Mouse (Mus musculus) kidney, postnatal 10 days (tissue): ENCODE results near the gene Kidins220.

Source experiments
- DNase-seq: peaks from one replicate; pipeline ENCODE4 v3.0.0; 2021; ENCODE audit warnings: mixed read lengths

Gene Kidins220

DNA sequence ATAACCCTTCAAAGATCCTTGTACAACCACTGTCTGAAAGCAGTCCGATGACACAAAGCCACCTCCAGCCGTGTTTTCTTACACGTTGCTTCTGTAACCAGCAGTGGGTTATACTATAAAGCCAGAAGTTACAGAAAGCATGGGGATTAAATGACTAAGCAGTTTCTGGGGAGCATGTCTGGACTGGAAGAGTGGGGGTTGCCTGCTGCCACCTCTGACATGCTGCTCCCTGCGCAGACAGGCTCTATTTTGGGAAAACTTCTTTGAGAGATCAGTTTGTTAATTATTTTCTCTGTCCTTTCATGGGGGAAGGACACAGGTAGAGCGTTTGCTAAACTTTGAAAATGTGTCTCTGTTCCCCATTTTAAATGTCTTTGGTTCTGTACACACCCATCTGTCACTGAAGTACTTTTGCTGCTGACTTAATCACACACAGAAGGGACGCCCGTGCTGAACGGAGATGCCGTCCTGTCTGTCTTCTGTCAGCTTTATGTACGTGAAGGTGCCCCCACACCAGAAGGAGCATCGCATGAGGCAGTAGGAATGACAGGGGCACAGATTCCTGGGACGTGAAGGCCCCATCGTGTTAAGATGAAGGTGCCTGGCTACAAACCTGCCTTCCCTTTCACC, 11.2 kb upstream of the Kidins220 start:
- DNase-seq = peak; percentile 30

DNA sequence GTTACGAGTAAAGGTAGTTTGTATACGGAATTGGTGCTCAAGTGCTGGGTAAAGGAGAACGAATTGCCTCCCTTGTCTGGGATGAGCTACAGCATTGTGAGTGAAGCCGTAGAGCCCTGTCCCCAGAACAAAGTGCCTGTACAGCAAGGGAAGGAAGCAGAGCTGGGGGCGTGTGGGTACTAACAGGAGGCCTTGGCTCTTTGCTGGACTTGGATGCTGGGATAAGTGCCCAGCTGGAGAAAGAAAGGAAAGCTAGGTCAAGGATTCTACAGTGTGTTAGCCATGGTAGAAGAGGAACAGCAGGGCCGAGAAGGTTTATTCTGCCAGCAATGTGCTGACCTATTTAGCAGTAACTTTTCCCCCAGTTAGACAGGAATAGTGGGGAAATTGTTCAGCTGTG, 9.3 kb upstream of the Kidins220 start:
- DNase-seq = no peak

DNA sequence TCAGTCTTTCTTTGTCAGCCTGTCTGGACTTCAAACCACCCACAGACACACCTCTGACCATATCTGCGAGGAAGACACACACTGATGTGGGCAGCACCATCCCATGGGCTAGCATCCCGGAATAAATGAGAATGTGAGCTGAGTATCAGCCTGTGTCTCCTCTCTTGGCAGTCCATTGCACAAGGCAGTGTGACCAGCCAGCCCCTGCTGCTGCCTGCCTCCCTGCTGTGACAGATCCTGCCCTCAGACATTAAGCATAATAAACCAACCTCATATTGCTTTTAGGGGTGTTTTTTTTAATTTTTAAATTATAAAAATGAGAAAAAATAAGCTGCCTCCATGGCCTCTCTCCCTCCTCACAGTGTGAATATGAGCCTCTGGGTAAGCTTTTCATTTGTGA, 8.7 kb upstream of the Kidins220 start:
- DNase-seq = no peak

DNA sequence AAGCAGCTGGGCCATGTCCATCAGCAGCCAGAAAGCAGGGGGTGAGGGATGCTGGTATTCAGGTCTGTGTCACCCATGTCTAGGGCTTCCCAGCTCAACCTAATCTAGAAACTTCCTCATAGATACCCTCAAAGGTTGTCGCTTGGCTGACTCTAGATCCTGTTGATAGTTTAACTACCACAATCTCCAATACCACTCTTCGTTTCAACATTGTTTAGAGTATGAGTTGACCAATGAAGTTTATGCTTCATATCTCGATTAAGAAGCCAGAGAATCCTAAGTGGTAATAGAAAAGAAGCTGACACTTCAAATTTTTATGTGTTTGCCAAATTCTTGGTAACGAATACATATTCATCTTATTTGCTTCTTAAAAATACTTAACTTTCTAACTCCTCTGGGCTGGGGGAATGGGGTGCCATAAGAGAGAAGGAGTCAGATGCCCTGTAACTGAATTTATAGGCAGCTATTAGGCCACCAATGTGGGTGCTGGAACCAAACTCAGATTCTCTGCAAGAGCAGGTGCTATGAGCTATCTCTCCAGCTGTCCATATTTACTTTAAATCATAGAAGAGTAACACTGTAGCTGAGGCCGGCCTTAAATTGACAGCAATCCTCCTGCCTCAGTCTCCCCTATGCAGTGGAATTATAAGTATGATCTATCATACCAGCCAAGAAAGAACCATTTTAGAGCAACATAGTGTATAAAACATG, 3.1 kb upstream of the Kidins220 start:
- DNase-seq = no peak

DNA sequence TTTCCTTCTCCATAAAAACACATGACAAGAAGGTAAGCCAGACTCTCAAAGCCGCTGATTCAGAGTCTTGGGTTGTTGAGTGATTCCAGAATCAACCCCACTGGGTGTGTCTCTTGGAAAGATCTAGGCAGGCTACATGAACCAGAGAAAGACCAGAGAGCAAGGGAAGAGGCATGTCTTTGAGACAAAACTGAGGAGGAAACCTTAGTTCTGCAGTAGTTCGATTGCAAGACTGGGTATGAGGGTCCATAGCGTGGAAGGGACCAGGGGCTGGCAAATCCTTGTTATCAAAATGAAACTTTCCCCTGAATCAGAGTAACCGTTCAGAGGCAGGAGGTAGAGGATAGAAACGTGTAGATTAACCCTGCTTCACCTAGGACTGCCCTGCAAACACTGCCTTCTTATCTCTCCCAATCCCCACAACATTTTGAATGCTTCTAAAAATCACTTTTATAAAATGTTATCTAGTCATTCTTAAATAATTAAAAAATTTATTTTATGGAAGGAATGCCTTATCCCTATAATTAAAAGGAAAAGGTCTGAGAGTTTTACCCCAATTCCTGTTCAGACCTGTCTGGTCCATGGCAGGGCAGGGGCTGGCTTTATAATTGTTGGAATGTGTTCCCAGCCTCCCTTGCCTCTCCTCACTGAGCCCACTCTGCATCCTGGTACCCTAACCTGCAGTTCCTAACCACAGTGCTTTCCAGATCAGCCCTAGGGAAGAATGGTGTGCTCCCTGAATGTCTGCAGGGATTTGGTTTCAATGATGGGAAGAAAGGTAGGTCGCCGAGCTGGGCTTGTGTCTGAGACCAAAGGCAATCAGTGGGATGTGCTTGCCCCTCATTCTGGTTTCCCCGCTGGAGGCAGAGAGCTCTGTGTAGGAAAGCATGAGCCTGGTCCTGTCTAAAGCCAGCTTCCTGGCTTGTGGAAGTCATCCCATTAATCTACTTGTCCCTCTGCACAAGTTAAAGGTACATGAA, 2.1 kb upstream of the Kidins220 start:
- no peak for DNase-seq

DNA sequence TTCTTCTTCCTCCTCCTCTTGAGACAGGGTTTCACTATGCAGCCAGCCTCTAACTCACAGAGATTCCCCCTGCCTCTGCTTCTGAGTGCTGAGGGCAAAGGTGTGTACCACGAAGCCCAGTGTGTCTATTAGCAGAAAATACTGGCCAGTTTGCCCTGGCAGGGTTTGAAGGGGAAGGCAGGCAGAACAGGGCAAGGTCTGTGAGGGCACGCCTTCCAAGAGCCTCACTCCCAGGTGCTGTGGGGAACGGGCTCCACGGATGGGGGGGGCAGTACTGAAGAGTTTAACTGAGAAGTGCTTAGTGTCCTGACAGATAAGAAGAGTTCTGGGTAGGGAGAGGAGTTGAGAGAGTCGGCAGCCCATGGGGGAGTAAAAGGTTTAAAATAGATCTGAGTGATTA, 1.1 kb upstream of the Kidins220 start:
- peak; percentile 50 for DNase-seq

DNA sequence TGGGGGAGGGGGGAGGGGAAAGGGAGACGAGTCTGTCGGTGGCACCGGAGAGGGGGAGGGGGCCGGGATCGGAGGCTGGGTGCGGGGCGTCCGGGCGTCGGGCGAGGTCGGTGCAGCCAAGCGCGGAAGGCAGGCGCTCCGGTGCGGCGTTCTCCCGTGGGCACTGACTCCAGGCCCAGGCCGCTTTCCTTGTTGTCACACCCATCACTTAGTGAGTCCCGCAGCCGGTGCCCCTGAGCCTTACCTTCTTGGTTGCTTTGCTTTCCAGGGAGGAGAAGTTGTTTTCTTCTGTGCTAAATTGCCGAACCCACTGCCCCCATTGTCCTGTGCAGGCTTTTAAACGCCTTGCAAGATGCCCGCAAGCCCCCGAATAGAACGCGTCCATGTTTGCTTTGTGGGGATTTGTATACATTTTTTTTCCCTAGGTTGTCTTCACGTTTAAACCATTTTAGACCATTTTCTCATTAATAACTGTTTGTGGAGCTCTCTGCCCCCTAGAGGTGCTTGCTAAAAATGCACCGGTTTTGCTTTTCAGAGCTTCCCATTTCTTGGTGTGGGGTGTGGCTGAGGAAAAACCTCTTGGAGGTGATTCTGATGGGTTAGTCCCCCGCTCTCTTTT, 499 bp downstream of the Kidins220 start:
- peak; percentile 81 for DNase-seq

DNA sequence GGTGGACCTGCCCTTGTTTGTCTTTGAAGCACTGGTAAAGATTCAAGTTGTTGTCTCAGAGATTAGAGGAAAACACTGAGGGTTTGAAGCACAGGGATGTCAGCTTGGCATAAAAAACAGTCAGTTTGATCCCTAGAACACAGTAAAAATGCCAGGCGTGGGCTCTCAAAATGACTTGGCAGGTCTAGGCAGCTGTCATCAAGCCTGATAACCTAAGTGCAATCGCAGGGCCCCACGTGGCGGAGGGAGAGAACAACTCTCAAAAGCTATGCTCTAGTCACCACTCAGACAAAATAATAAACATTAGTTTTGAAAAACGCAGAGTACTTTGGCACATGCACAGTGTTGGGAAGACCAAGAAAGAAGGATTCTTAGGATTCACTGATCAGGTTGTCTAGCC, 10.5 kb downstream of the Kidins220 start:
- DNase-seq = no peak

DNA sequence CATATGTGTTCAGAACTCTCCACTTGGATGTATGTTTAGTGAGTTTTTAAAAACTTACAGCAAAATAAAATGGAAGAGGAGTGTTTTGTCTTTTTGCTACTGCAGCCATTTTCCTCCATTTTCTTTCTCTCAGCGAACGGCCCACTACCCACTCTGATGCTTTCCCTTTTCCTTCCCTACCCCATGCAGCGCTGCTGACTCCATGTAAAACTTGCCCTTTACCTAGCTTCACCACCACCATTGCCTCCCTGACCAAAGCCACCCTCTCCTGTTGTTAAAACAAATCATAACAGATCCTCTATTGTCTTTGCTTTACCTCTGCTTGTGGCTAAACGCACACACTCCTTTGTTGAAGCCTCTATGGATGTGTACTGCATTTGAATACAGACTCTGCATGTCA, 20.6 kb downstream of the Kidins220 start:
- no peak for DNase-seq

DNA sequence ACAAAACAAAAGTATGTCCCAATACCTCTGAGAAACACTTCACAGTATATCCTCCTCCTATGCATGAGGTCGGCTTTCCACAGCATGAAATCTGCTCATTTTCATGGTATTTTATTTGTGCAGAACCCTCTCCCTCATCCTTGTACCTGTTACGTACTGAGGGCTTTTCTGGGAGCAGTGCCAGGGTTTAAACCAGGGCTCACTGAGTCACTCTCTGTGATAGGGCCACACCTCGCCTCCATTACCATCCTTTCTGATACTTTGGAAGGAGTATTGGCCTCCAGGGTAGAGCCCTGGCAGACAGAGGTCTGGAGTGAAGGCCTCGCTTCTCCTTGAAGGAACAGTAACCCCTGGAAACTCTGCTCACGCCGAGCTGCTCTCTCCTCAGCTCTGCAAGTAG, 30.6 kb downstream of the Kidins220 start:
- DNase-seq = no peak

DNA sequence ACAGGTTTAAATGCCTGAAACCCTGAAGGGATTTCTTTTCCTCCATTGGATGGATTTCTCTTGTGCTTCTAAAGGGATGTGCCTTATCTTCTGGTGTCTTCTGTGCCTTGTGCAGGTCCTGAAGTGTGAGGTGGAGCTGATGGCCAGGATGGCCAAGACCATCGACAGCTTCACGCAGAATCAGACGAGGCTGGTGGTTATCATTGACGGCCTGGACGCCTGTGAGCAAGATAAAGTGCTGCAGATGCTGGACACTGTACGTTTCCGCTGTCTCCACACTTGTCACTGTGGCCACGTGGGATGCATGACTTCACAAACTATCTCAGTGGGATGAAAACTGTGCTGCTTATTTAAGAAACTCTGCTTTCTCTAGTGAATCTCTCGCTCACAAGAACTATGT, 35.2 kb downstream of the Kidins220 start:
- DNase-seq = no peak

DNA sequence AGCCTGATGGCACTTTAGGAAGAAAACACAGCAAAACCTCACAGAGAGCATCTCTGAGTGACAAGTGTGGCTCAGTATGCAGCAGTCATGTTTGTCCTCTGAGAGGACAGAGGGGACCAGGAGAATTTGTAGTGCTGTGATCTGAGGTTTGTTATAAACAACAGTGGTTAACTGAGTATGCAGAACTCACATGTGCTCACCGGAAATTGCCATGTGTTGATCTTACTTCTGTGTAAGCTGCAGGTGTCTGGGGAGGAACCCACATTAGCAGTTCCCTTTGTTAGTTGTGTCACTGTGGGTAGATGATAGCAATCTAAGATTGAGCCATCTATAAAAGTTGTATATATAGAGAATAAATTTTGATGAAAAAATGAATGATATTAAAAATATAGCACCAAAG, 35.7 kb downstream of the Kidins220 start:
- no peak for DNase-seq

DNA sequence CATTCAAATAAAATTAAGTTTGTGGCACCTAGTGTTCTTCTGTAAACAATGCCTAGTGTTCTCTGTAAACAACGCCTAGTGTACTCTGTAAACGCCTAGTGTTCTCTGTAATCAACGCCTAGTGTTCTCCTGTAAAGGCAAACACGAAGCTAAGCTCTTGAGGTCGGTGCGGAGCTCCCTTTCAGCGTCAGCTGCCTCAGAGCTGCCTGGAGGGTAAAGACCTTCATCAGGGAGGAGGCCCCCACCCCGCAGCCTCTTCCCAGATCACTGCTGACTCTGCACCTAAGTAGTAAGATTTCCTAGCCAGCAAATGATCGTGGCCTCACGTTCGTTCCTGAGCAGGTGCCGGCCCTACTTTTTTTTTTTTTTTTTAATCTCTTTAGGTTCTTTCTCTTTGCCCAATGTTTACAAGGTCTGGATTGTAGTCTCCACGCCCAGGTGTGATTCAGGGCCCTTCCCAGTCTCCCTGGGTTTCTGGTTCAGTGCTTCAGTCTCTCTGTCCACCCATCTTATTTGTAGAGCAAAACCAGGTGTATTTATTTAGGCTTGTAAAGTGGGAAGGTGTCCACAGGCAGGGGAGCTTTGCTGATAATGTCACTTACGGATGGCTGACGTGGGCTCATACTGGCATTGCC, 37.1 kb downstream of the Kidins220 start:
- no peak for DNase-seq

DNA sequence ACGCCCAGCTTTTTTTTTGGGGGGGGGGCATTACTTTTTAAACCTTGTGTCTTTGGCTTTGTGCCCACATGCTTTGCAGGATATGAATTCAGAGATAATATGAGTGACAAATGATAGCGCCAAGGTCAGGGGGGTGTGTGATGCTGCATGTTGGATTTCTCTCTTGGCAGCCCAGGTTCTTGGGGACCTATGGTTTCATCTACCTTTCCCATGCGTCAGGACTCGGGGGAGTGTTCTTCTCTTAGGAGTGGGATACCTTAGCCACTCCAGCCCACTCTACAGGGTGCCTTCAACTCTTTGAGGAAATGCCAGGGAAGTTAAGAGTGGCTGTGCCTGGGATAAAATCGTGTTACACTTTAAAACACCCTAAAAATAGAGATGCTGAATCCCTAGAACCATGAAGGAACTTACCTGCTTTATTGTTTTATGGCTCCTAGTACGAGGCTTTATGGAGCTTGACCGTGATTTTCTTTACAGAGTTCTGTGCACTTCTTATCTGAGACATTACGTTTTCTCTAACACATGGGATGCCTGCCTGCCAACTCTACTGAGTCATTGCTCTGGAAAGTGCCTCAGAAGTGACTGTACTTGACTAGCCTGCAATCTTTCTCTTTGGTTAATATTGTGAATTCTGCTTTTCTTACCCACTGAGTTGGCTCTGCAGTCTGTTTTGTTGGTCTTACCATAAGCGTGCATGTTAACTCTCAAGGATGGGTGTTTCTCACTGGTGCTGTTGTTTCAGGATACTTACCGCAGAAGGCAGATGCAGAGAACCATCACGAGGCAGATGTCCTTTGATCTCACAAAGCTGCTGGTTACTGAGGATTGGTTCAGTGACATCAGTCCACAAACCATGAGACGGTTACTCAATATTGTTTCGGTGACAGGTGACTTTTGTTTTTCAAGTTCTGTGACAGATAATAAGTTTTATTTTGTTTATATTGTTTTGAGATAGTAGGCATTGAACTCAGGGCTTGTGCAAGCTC, 38.1 kb downstream of the Kidins220 start:
- no peak for DNase-seq

DNA sequence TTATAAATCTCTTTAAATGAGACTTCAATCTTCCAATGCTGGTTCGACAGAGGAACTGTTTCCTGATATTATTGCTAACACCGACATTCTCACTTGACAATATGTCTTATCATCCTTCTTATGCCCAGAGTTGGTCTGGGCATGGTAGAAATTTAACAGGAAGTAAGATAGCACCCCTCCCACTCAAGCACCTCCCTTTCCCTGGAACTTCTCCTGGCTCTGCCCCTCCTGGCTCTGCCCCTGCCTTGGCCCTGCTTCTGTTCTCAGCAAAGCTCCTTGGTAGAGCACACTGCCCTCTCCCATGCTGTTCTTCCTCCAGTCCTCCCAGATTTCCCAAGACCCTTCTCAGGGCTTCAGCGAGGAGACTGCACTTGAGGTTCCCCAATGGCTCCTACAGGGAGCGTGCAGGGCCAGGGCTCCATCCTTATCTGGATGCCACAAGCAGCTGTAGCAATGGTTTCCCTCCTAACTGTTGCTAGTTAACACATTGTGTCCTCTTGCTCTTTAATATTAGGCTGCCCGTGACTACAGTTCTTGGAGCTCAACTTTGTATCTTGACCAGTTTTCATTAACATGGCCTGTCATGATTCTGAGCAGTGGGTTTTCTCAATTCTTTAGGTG, 39.7 kb downstream of the Kidins220 start:
- no peak for DNase-seq

DNA sequence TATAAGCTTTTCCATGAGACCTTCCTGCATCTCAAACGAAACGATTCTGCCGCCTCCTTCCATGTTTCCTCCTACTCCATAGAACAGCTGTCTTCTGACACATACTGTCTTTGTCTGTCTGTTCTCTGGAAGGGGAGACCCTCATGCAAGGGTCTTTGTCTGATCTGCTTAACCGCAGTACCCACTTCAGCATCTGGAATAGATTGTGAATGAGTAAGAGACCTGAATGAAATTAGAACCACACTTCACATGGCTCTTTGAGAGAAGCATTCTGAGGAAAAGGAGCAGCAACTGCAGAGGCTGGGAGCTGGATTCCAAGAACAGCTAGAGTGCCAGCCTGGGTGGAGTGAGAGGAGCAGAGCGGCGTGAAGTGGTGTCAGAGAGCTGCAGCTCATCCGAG, 40.2 kb downstream of the Kidins220 start:
- no peak for DNase-seq

DNA sequence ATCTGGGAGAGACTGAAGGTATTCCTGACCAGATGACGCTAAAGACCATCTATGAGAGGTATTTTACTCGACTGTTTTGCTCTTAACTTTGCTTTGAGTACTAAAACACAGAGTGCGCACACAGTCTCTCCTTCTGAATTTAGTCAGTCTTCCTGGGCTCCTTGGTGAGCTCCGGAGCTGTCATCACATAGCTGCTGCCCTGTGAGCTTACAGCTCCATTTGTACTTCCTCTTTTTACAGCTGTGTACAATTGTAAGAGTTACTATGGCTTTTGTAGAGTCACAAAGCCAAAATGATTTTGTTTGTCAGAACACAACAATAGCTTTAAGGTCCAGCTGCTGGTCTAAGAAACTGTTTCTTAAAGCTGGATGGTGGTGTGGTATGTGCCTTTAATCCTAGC, 42.3 kb downstream of the Kidins220 start:
- no peak for DNase-seq

DNA sequence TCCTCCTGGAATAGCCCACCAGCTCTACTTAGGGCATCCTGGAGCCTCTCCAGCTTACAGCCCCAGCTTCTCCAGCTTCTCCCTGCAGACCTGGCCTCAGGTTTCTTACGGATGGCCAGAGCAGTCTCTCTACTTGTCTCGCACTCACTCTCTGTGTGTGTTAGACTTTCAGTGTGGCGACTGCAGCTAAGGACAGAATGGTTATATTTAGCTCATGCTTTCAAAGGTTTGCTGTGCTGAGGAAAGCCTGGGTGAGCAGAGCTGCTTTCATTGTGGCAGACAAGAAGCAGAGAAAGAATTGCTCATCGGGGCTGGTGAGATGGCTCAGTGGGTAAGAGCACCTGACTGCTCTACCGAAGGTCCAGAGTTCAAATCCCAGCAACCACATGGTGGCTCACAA, 46.3 kb downstream of the Kidins220 start:
- DNase-seq = no peak

DNA sequence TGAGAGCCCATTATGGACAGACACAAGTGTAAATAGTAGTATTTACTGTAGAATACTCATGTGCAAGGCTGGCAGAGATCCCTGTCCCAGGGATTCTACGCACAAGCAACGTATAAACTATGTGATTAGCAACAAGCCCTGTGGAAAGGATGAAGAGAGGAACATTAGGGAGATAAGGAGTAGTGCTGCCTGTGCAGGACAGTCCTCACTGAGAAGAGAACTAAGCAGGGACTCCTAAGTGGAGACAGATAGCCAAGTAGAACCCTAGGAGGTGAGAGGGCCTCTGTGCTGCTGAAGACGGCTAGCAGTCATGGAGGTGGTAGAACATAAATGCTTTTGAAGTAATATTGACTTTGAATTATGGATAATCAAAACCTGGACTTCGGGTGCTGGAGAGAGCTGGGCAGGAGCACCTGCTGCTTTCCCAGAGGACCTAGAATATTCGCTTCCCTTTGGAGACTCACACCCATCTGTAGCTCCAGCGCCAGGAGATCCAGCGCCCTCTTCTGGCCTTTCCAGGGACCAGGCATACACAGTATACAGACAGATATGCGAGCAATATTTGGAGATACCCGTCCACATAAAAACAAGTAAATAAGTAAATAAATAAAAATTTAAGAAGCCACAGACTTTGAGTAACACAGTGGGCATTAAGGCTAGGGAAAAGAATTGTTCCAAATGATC, 50.3 kb downstream of the Kidins220 start:
- peak; percentile 24 for DNase-seq

DNA sequence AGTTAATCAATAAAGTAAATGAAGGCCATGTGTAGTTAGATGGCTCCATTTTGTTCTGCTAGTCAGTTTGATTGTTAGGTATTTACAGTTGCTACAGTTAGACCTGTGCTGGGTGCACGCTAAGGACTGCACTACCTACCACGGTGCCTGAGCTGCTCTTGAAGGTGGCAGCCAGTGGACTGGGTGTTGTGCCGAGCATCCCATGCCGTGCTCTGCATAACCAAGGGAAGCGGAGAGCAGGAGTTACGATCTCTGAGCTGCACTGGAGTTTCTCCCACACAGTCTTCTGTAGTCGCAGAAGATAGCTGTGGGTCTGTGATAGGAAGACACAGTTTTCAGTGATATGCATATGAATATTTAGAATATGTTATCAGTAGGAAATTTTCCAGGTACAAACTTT, 51.6 kb downstream of the Kidins220 start:
- no peak for DNase-seq
